Mouse (Mus musculus): ENCODE measurements around the gene Slc24a4. TPM values are rescaled to one million over a fixed set of nuclear protein-coding genes. Genes with fewer than 3 reads are reported as not detected.
"Not testable (repeated sequence)": the region's sequence is repeated elsewhere in the genome, so short reads cannot be mapped to it uniquely, and the experiment has no call there.

Slc24a4 gene
- polyA plus RNA-seq, 1 experiment from 2014 or later, result 0.35 TPM

DNA sequence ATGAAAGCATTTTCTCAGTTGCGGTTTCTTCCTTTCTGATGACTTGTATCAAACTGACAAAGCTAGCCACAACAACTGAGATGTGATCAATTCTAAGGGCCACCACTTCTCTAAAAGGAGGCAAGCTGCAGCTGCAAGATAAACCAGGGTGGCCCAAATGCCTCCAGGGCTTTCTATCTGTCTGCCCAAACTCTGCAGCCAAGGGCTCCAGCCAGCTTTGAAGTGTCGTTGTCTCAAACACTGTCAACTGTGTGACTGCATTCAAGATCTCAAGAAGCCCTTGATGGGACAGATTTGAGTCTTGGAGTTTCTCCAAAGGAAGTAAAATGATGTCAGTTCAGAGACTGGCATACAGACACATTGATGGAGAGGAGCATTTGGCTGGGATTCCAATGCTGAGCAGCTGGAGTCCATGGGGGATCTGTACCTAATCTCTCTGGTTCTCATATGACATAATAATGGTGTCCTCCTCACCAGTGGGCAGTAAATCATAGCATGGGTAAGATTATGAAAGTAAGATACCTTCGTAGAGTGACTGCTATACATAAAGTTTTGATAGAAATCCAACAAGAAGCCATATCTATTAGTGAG lies 130.1 kb downstream of the Slc24a4 start:
- H3K4me2 ChIP-seq (replicated peaks; ENCODE audit: low read depth, low read length), result no peak overlapping the region
- no peaks in the 10 kb centered on the region for H3K27me3 ChIP-seq (ENCODE audit: insufficient read depth, low read length)
- no peak for ATAC-seq (ENCODE audit: low FRiP score, low TSS enrichment)
- 75% methylated on average over 3 of the region's 3 CpGs for WGBS
- H3K9me3 ChIP-seq (ENCODE audit: low read length), result no peaks in the 10 kb centered on the region
- H3K27ac ChIP-seq (ENCODE audit: low read length), result no peak overlapping the region
- H3K4me1 ChIP-seq (ENCODE audit: insufficient read depth, low read length), result peaks cover 14% of the 10 kb centered on the region
- no peak overlapping the region for H3K4me3 ChIP-seq (ENCODE audit: low read length)
- no peak overlapping the region for H3K9ac ChIP-seq (replicated peaks; ENCODE audit: low read length)
- no peaks in the 10 kb centered on the region for H3K36me3 ChIP-seq (ENCODE audit: insufficient read depth, low read length)

DNA sequence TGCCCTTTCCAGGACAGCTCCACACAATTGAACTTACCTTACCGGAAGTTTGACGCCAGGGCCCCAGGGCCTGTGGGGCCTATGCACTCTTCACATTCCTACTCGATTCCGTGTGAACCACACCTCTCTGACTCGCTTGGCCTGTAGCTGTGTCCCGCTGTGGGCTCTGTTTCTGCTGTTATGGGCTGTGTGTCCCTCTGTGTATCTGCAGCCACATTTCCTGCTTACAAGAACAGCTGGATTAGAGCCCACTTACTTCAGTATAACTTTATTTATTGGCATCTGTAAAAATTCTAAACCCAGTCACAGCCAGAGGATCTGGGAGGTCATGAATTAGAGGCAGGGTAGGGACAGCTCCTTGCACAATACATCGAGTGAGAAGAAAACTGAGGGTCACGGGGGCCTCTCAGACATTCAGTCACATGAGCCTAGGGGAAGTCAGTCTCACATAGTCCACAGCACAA lies 133.4 kb downstream of the Slc24a4 start:
- Histone ChIP-seq H3K9ac (replicated peaks; ENCODE audit: low read length) (no peak overlapping the region), H3K4me1 (ENCODE audit: insufficient read depth, low read length) (peaks cover 14% of the 10 kb centered on the region), H3K27me3 (ENCODE audit: insufficient read depth, low read length) (no peaks in the 10 kb centered on the region), H3K4me3 (ENCODE audit: low read length) (no peak overlapping the region), H3K27ac (ENCODE audit: low read length) (no peak overlapping the region), H3K4me2 (replicated peaks; ENCODE audit: low read depth, low read length) (no peak overlapping the region), H3K9me3 (ENCODE audit: low read length) (no peaks in the 10 kb centered on the region), H3K36me3 (ENCODE audit: insufficient read depth, low read length) (no peaks in the 10 kb centered on the region)
- WGBS, result 31% methylated on average over 8 of the region's 8 CpGs
- ATAC-seq (ENCODE audit: low FRiP score, low TSS enrichment), result peak; percentile 67; the same call in 1 of the 2 replicates

GRCm38 (mm10) chr12:102262809-102263208 lies 134.3 kb downstream of the Slc24a4 start:
- no peak overlapping the region for H3K9ac ChIP-seq (replicated peaks; ENCODE audit: low read length)
- H3K36me3 ChIP-seq (ENCODE audit: insufficient read depth, low read length), result no peaks in the 10 kb centered on the region
- H3K27ac ChIP-seq (ENCODE audit: low read length), result no peak overlapping the region
- peaks cover 14% of the 10 kb centered on the region for H3K4me1 ChIP-seq (ENCODE audit: insufficient read depth, low read length)
- no peaks in the 10 kb centered on the region for H3K27me3 ChIP-seq (ENCODE audit: insufficient read depth, low read length)
- no peaks in the 10 kb centered on the region for H3K9me3 ChIP-seq (ENCODE audit: low read length)
- no peak overlapping the region for H3K4me2 ChIP-seq (replicated peaks; ENCODE audit: low read depth, low read length)
- ATAC-seq (ENCODE audit: low FRiP score, low TSS enrichment), result no peak
- 93% methylated on average over 2 of the region's 2 CpGs for WGBS
- no peak overlapping the region for H3K4me3 ChIP-seq (ENCODE audit: low read length)

- Histone ChIP-seq H3K36me3 (ENCODE audit: insufficient read depth, low read length) (no peaks in the 10 kb centered on the region), H3K4me1 (ENCODE audit: insufficient read depth, low read length) (peaks cover 14% of the 10 kb centered on the region), H3K27ac (ENCODE audit: low read length) (no peak overlapping the region), H3K9me3 (ENCODE audit: low read length) (no peaks in the 10 kb centered on the region), H3K27me3 (ENCODE audit: insufficient read depth, low read length) (no peaks in the 10 kb centered on the region), H3K9ac (replicated peaks; ENCODE audit: low read length) (no peak overlapping the region), H3K4me3 (ENCODE audit: low read length) (no peak overlapping the region), H3K4me2 (replicated peaks; ENCODE audit: low read depth, low read length) (no peak overlapping the region)
- no peak for ATAC-seq (ENCODE audit: low FRiP score, low TSS enrichment)
These were observed 134.7 kb downstream of the Slc24a4 start for GRCm38 (mm10) chr12:102263249-102263648.

DNA sequence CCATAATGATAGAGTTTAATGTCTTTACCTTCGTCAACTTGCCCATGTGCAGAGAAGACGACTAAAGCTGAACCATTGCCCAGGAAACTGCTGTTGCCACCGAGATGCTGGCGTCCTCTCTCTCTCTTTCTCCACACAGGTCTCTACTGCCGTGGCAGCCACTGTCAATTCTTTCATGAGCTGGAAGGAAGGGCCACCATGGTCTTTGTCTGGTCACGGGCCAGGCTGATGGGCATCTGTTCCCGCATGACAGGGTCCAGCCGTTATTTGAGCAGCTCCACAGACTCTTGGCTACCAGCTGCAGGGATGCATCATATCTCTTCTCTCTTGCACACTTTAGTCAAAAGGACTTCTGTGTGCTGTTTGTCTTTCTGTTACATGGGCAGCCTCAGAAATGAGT lies 137.9 kb downstream of the Slc24a4 start:
- Histone ChIP-seq H3K9ac (replicated peaks; ENCODE audit: low read length) (no peak overlapping the region), H3K9me3 (ENCODE audit: low read length) (no peaks in the 10 kb centered on the region), H3K4me3 (ENCODE audit: low read length) (no peak overlapping the region), H3K4me2 (replicated peaks; ENCODE audit: low read depth, low read length) (no peak overlapping the region), H3K36me3 (ENCODE audit: insufficient read depth, low read length) (no peaks in the 10 kb centered on the region), H3K4me1 (ENCODE audit: insufficient read depth, low read length) (peaks cover 19% of the 10 kb centered on the region), H3K27me3 (ENCODE audit: insufficient read depth, low read length) (no peaks in the 10 kb centered on the region), H3K27ac (ENCODE audit: low read length) (no peak overlapping the region)
- 85% methylated on average over 8 of the region's 8 CpGs for WGBS
- ATAC-seq (ENCODE audit: low FRiP score, low TSS enrichment), result no peak

GRCm38 (mm10) chr12:102269144-102269543 lies 140.6 kb downstream of the Slc24a4 start:
- no peaks in the 10 kb centered on the region for H3K27me3 ChIP-seq (ENCODE audit: insufficient read depth, low read length)
- no peak overlapping the region for H3K9ac ChIP-seq (replicated peaks; ENCODE audit: low read length)
- H3K4me2 ChIP-seq (replicated peaks; ENCODE audit: low read depth, low read length), result no peak overlapping the region
- ATAC-seq (ENCODE audit: low FRiP score, low TSS enrichment), result no peak
- H3K36me3 ChIP-seq (ENCODE audit: insufficient read depth, low read length), result no peaks in the 10 kb centered on the region
- H3K4me3 ChIP-seq (ENCODE audit: low read length), result no peak overlapping the region
- no peaks in the 10 kb centered on the region for H3K9me3 ChIP-seq (ENCODE audit: low read length)
- 23% methylated on average over 2 of the region's 2 CpGs for WGBS
- no peak overlapping the region for H3K27ac ChIP-seq (ENCODE audit: low read length)
- peaks cover 9% of the 10 kb centered on the region for H3K4me1 ChIP-seq (ENCODE audit: insufficient read depth, low read length)

- 0 out of 2 replicates have a peak, but pooled peaks have one; percentile 14 for ATAC-seq (ENCODE audit: low FRiP score, low TSS enrichment)
- H3K9ac ChIP-seq (replicated peaks; ENCODE audit: low read length), result no peak overlapping the region
- H3K27ac ChIP-seq (ENCODE audit: low read length), result 0 out of 2 replicates have a peak overlapping the region, but pooled peaks have one; percentile 32
- H3K27me3 ChIP-seq (ENCODE audit: insufficient read depth, low read length), result no peaks in the 10 kb centered on the region
- no peaks in the 10 kb centered on the region for H3K9me3 ChIP-seq (ENCODE audit: low read length)
- H3K4me3 ChIP-seq (ENCODE audit: low read length), result no peak overlapping the region
- H3K4me1 ChIP-seq (ENCODE audit: insufficient read depth, low read length), result peaks cover 9% of the 10 kb centered on the region
- no peak overlapping the region for H3K4me2 ChIP-seq (replicated peaks; ENCODE audit: low read depth, low read length)
- H3K36me3 ChIP-seq (ENCODE audit: insufficient read depth, low read length), result no peaks in the 10 kb centered on the region
- WGBS, result 69% methylated on average over 6 of the region's 6 CpGs
These were observed 142.4 kb downstream of the Slc24a4 start for GRCm38 (mm10) chr12:102270776-102271405.

GRCm38 (mm10) chr12:102271447-102271846 lies 142.9 kb downstream of the Slc24a4 start:
- Histone ChIP-seq H3K4me3 (ENCODE audit: low read length) (no peak overlapping the region), H3K9ac (replicated peaks; ENCODE audit: low read length) (no peak overlapping the region), H3K27ac (ENCODE audit: low read length) (0 out of 2 replicates have a peak overlapping the region, but pooled peaks have one; percentile 32), H3K36me3 (ENCODE audit: insufficient read depth, low read length) (no peaks in the 10 kb centered on the region), H3K4me2 (replicated peaks; ENCODE audit: low read depth, low read length) (no peak overlapping the region), H3K9me3 (ENCODE audit: low read length) (no peaks in the 10 kb centered on the region), H3K4me1 (ENCODE audit: insufficient read depth, low read length) (peaks cover 14% of the 10 kb centered on the region), H3K27me3 (ENCODE audit: insufficient read depth, low read length) (no peaks in the 10 kb centered on the region)
- WGBS, result 35% methylated on average over 4 of the region's 4 CpGs
- ATAC-seq (ENCODE audit: low FRiP score, low TSS enrichment), result peak; percentile 86

- no peak for ATAC-seq (ENCODE audit: low FRiP score, low TSS enrichment)
These were observed 147.4 kb downstream of the Slc24a4 start for GRCm38 (mm10) chr12:102275833-102276443.

DNA sequence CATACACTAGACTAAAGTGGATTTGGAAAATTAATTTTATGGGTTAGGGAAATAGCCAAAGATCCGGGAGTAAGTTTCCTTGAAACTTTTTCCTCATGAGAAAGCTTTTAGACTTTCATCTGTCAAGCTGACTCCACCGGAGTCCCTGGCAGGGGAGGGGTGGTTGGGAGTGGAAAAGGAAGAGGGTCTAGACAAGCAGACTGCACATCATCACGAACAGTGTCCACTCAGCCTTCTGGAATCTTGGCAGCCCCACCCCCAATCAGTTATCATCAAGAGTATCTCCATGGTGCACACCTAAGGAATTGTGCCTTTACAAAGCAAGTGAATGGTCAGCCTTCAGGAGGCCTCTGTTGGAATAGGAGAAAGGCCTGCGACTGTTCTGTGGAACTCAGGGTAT lies 151.8 kb downstream of the Slc24a4 start:
- WGBS, result 44% methylated on average over 4 of the region's 4 CpGs
- not testable (repeated sequence) for H3K4me3 ChIP-seq (ENCODE audit: low read length)

More at GRCm38 (mm10) chr12:102275833-102276443, 147.4 kb downstream of the Slc24a4 start:
- Histone ChIP-seq H3K9me3 (ENCODE audit: low read length) (peaks cover 10% of the 10 kb centered on the region; the same call in 1 of the 2 replicates), H3K36me3 (ENCODE audit: insufficient read depth, low read length) (no peaks in the 10 kb centered on the region), H3K9ac (replicated peaks; ENCODE audit: low read length) (no peak overlapping the region), H3K27me3 (ENCODE audit: insufficient read depth, low read length) (no peaks in the 10 kb centered on the region), H3K4me2 (replicated peaks; ENCODE audit: low read depth, low read length) (no peak overlapping the region), H3K4me3 (ENCODE audit: low read length) (no peak overlapping the region), H3K27ac (ENCODE audit: low read length) (no peak overlapping the region), H3K4me1 (ENCODE audit: insufficient read depth, low read length) (peaks cover 12% of the 10 kb centered on the region)
- 54% methylated on average over 7 of the region's 7 CpGs for WGBS

More for the DNA sequence above, 151.8 kb downstream of the Slc24a4 start:
- not testable (repeated sequence) for H3K36me3 ChIP-seq (ENCODE audit: insufficient read depth, low read length); H3K27ac ChIP-seq (ENCODE audit: low read length); H3K9ac ChIP-seq (replicated peaks; ENCODE audit: low read length); H3K27me3 ChIP-seq (ENCODE audit: insufficient read depth, low read length); ATAC-seq (ENCODE audit: low FRiP score, low TSS enrichment); H3K4me2 ChIP-seq (replicated peaks; ENCODE audit: low read depth, low read length)
- peaks cover 10% of the 10 kb centered on the region; the same call in 1 of the 2 replicates for H3K9me3 ChIP-seq (ENCODE audit: low read length)
- peaks cover 25% of the 10 kb centered on the region for H3K4me1 ChIP-seq (ENCODE audit: insufficient read depth, low read length)
